Mouse (Mus musculus) limb, embryonic 15.5 days (tissue): ENCODE measurements at regions not wholly inside any gene's neighbourhood (a gene's known extent, or its start where the extent isn't known, plus 50 kb on each side); places are given as distances from the start of the nearest gene placed in this dataset.

Experiments
- ATAC-seq: fragments of 200-750 bp; cut with Nextera tagmentation; 2 replicates; pipeline ENCODE4 v1.8.0; 2017; ENCODE audit warnings: low read depth, moderate TSS enrichment; ENCODE audit not compliant: insufficient number of reproducible peaks, low FRiP score, low TSS enrichment
- H3K27ac ChIP-seq: fragments of 300-500 bp; sonication (generic); 2 replicates; pipeline ENCODE4 v1.5.1; 2015; ENCODE audit warnings: moderate library complexity, mild to moderate bottlenecking, inconsistent platforms
- H3K27me3 ChIP-seq: fragments of 300-500 bp; sonication (generic); 2 replicates; pipeline ENCODE4 v1.6.1; 2015; ENCODE audit warnings: inconsistent platforms
- H3K36me3 ChIP-seq: fragments of 300-500 bp; sonication (generic); 2 replicates; pipeline ENCODE4 v1.6.1; 2015; ENCODE audit warnings: inconsistent platforms
- H3K4me1 ChIP-seq: fragments of 300-500 bp; sonication (generic); 2 replicates; pipeline ENCODE4 v1.6.1; 2015; ENCODE audit warnings: inconsistent platforms
- H3K4me2 ChIP-seq: fragments of 300-500 bp; sonication (generic); 2 replicates; pipeline ENCODE4 v1.6.1; 2015; ENCODE audit warnings: mild to moderate bottlenecking, inconsistent platforms
- H3K4me3 ChIP-seq: fragments of 300-500 bp; sonication (generic); 2 replicates; pipeline ENCODE4 v1.5.1; 2015; ENCODE audit warnings: mild to moderate bottlenecking, inconsistent platforms
- H3K9ac ChIP-seq: fragments of 300-500 bp; sonication (generic); 2 replicates; pipeline ENCODE4 v1.6.1; 2015; ENCODE audit warnings: inconsistent platforms
- H3K9me3 ChIP-seq: fragments of 300-500 bp; sonication (generic); 2 replicates; pipeline ENCODE4 v1.6.1; 2016; ENCODE audit warnings: inconsistent platforms
- WGBS: fragments of 180-500 bp; shearing (Covaris S2); methylation state at CpG from one replicate; pipeline ENCODE4 v1.1.7; 2015; 5-methylcytosine and 5-hydroxymethylcytosine counted together

- no peak for ATAC-seq
- H3K36me3 ChIP-seq: no peaks in the 10 kb centered on the region
- H3K4me1 ChIP-seq: no peaks in the 10 kb centered on the region
- H3K27ac ChIP-seq: no peak overlapping the region
- H3K27me3 ChIP-seq: no peaks in the 10 kb centered on the region
- no peaks in the 10 kb centered on the region for H3K9me3 ChIP-seq
- H3K9ac ChIP-seq: no peak overlapping the region
- no peak overlapping the region for H3K4me2 ChIP-seq
- 37% methylated on average over 7 of the region's 7 CpGs for WGBS
- no peak overlapping the region for H3K4me3 ChIP-seq
Observed at GRCm38 (mm10) chr10:117916280-117916679, 70.4 kb upstream of the Rap1b start.

GRCm38 (mm10) chr10:117917870-117918269 is 72.0 kb upstream of the Rap1b start:
- Histone ChIP-seq H3K4me2 (no peak overlapping the region), H3K9ac (no peak overlapping the region), H3K27me3 (no peaks in the 10 kb centered on the region), H3K9me3 (no peaks in the 10 kb centered on the region), H3K27ac (no peak overlapping the region), H3K4me3 (no peak overlapping the region), H3K36me3 (no peaks in the 10 kb centered on the region), H3K4me1 (no peaks in the 10 kb centered on the region)
- 69% methylated on average over 2 of the region's 2 CpGs for WGBS
- no peak for ATAC-seq

- H3K4me3 ChIP-seq: no peak overlapping the region
- no peaks in the 10 kb centered on the region for H3K4me1 ChIP-seq
- H3K9ac ChIP-seq: no peak overlapping the region
- WGBS: 68% methylated on average over 8 of the region's 8 CpGs
- H3K27ac ChIP-seq: no peak overlapping the region
- no peaks in the 10 kb centered on the region for H3K9me3 ChIP-seq
- ATAC-seq: no peak
- no peak overlapping the region for H3K4me2 ChIP-seq
- no peaks in the 10 kb centered on the region for H3K36me3 ChIP-seq
- H3K27me3 ChIP-seq: no peaks in the 10 kb centered on the region
Observed at GRCm38 (mm10) chr10:117918616-117919015, 72.8 kb upstream of the Rap1b start.

- Histone ChIP-seq H3K4me2 (no peak overlapping the region), H3K27me3 (no peaks in the 10 kb centered on the region), H3K4me1 (no peaks in the 10 kb centered on the region), H3K4me3 (no peak overlapping the region), H3K9me3 (no peaks in the 10 kb centered on the region), H3K36me3 (no peaks in the 10 kb centered on the region), H3K27ac (no peak overlapping the region), H3K9ac (no peak overlapping the region)
- 81% methylated on average over 7 of the region's 7 CpGs for WGBS
- ATAC-seq: no peak
Observed at GRCm38 (mm10) chr10:117919186-117919941, 73.5 kb upstream of the Rap1b start.

- WGBS: 95% methylated on average over 7 of the region's 7 CpGs
- Histone ChIP-seq H3K27me3 (no peaks in the 10 kb centered on the region), H3K27ac (no peak overlapping the region), H3K9me3 (no peaks in the 10 kb centered on the region), H3K4me2 (no peak overlapping the region), H3K9ac (no peak overlapping the region), H3K36me3 (no peaks in the 10 kb centered on the region), H3K4me3 (no peak overlapping the region), H3K4me1 (no peaks in the 10 kb centered on the region)
- no peak for ATAC-seq
Observed at GRCm38 (mm10) chr10:117925186-117925585, 79.4 kb upstream of the Rap1b start.

GRCm38 (mm10) chr10:117925611-117926555 is 80.0 kb upstream of the Rap1b start:
- H3K4me1 ChIP-seq: no peaks in the 10 kb centered on the region
- no peak for ATAC-seq
- H3K9ac ChIP-seq: no peak overlapping the region
- H3K4me2 ChIP-seq: no peak overlapping the region
- WGBS: 91% methylated on average over 31 of the region's 31 CpGs
- no peak overlapping the region for H3K4me3 ChIP-seq
- no peaks in the 10 kb centered on the region for H3K9me3 ChIP-seq
- no peak overlapping the region for H3K27ac ChIP-seq
- no peaks in the 10 kb centered on the region for H3K27me3 ChIP-seq
- H3K36me3 ChIP-seq: no peaks in the 10 kb centered on the region

- no peaks in the 10 kb centered on the region for H3K4me1 ChIP-seq
- ATAC-seq: no peak
- H3K4me2 ChIP-seq: no peak overlapping the region
- H3K36me3 ChIP-seq: no peaks in the 10 kb centered on the region
- H3K9me3 ChIP-seq: no peaks in the 10 kb centered on the region
- no peaks in the 10 kb centered on the region for H3K27me3 ChIP-seq
- no peak overlapping the region for H3K27ac ChIP-seq
- no peak overlapping the region for H3K9ac ChIP-seq
- WGBS: 45% methylated on average over 5 of the region's 5 CpGs
- H3K4me3 ChIP-seq: no peak overlapping the region
Observed at GRCm38 (mm10) chr10:117928998-117929397, 83.2 kb upstream of the Rap1b start.

GRCm38 (mm10) chr10:117934797-117935196 is 89.0 kb upstream of the Rap1b start:
- H3K4me1 ChIP-seq: no peaks in the 10 kb centered on the region
- no peak overlapping the region for H3K27ac ChIP-seq
- H3K9me3 ChIP-seq: no peaks in the 10 kb centered on the region
- H3K27me3 ChIP-seq: no peaks in the 10 kb centered on the region
- no peak overlapping the region for H3K4me3 ChIP-seq
- no peak overlapping the region for H3K9ac ChIP-seq
- no peaks in the 10 kb centered on the region for H3K36me3 ChIP-seq
- no peak for ATAC-seq
- no peak overlapping the region for H3K4me2 ChIP-seq
- WGBS: 67% methylated on average over 9 of the region's 9 CpGs

GRCm38 (mm10) chr10:117938717-117939116 is 92.9 kb upstream of the Rap1b start:
- H3K9ac ChIP-seq: no peak overlapping the region
- WGBS: 69% methylated on average over 8 of the region's 8 CpGs

GRCm38 (mm10) chr10:117940441-117941265 is 94.8 kb upstream of the Rap1b start:
- no peaks in the 10 kb centered on the region for H3K36me3 ChIP-seq
- H3K9ac ChIP-seq: no peak overlapping the region
- ATAC-seq: no peak
- 34% methylated on average over 10 of the region's 10 CpGs for WGBS
- H3K4me3 ChIP-seq: no peak overlapping the region
- H3K4me2 ChIP-seq: no peak overlapping the region
- H3K27me3 ChIP-seq: no peaks in the 10 kb centered on the region
- H3K9me3 ChIP-seq: no peaks in the 10 kb centered on the region
- H3K27ac ChIP-seq: no peak overlapping the region
- H3K4me1 ChIP-seq: peaks cover 3% of the 10 kb centered on the region; the same call in 1 of the 2 replicates

More at GRCm38 (mm10) chr10:117938717-117939116, 92.9 kb upstream of the Rap1b start:
- H3K27ac ChIP-seq: no peak overlapping the region
- H3K4me1 ChIP-seq: peaks cover 3% of the 10 kb centered on the region; the same call in 1 of the 2 replicates
- ATAC-seq: no peak
- no peaks in the 10 kb centered on the region for H3K36me3 ChIP-seq
- no peaks in the 10 kb centered on the region for H3K9me3 ChIP-seq
- H3K27me3 ChIP-seq: no peaks in the 10 kb centered on the region
- no peak overlapping the region for H3K4me3 ChIP-seq
- H3K4me2 ChIP-seq: no peak overlapping the region

- H3K36me3 ChIP-seq: no peaks in the 10 kb centered on the region
- WGBS: 51% methylated on average over 3 of the region's 3 CpGs
- H3K4me2 ChIP-seq: no peak overlapping the region
- H3K9me3 ChIP-seq: no peaks in the 10 kb centered on the region
- ATAC-seq: no peak
- H3K27me3 ChIP-seq: no peaks in the 10 kb centered on the region
- no peak overlapping the region for H3K9ac ChIP-seq
- H3K4me1 ChIP-seq: peaks cover 3% of the 10 kb centered on the region; the same call in 1 of the 2 replicates
- no peak overlapping the region for H3K27ac ChIP-seq
- H3K4me3 ChIP-seq: no peak overlapping the region
Observed at GRCm38 (mm10) chr10:117941266-117941651, 95.4 kb upstream of the Rap1b start.
